Mouse (Mus musculus) G1E (cell line): ENCODE data around the gene Prcc.

Source experiments
- CTCF ChIP-seq: IDR thresholded peaks from 2 replicates; pipeline ENCODE4 v1.5.1; 2012; ENCODE audit warnings: low read depth, low read length, inconsistent platforms, mixed read lengths
- GATA2 ChIP-seq: IDR thresholded peaks from 2 replicates; pipeline ENCODE4 v1.6.1; 2012; ENCODE audit warnings: low read depth, low read length, inconsistent platforms, borderline replicate concordance
- TAL1 ChIP-seq: conservative IDR thresholded peaks from 2 replicates; pipeline ENCODE4 v1.6.1; 2012; ENCODE audit warnings: low read depth, low read length, inconsistent platforms, mixed read lengths

- no peak for TF ChIP-seq TAL1
- no peak for TF ChIP-seq CTCF
- TF ChIP-seq GATA2 = no peak
Observed at GRCm38 (mm10) chr3:87929341-87930077, 44.1 kb upstream of the Prcc start.
